Mouse (Mus musculus) E14TG2a.4 (cell line): ENCODE measurements at regions not wholly inside any gene's neighbourhood (a gene's known extent, or its start where the extent isn't known, plus 50 kb on each side); places are given as distances from the start of the nearest gene placed in this dataset.
A peak's percentile ranks its signal among the peaks of the same experiment; 100 is the strongest.

Source experiments
- H3K27me3 ChIP-seq: 2 replicates; pipeline ENCODE4 v1.6.1; 2014; ENCODE audit warnings: low read length, control low read depth; ENCODE audit not compliant: insufficient read depth
- H3K36me3 ChIP-seq: 2 replicates; pipeline ENCODE4 v1.6.1; 2014; ENCODE audit warnings: low read length, control low read depth; ENCODE audit not compliant: insufficient read depth
- H3K4me1 ChIP-seq: replicated peaks from 2 replicates; pipeline ENCODE4 v1.6.1; 2014; ENCODE audit warnings: low read depth, low read length, control low read depth
- H3K4me3 ChIP-seq: replicated peaks from 2 replicates; pipeline ENCODE4 v1.5.1; 2014; ENCODE audit warnings: mild to moderate bottlenecking, low read length
- H3K9me3 ChIP-seq: 2 replicates; pipeline ENCODE4 v1.6.1; 2014; ENCODE audit warnings: low read length, control low read depth
- CTCF ChIP-seq: conservative IDR thresholded peaks from 2 replicates; pipeline ENCODE4 v1.5.1; 2014; ENCODE audit warnings: low read length
- NANOG ChIP-seq: IDR thresholded peaks from 2 replicates; pipeline ENCODE4 v1.6.1; 2014; ENCODE audit warnings: borderline replicate concordance, low read length, mixed read lengths
- POU5F1 ChIP-seq: IDR thresholded peaks from 2 replicates; pipeline ENCODE4 v1.6.1; 2014; ENCODE audit warnings: low read length, borderline replicate concordance

- Histone ChIP-seq H3K36me3 (no peaks in the 10 kb centered on the region), H3K4me1 (no peaks in the 10 kb centered on the region), H3K4me3 (no peak overlapping the region), H3K27me3 (no peaks in the 10 kb centered on the region), H3K9me3 (no peaks in the 10 kb centered on the region)
- TF ChIP-seq NANOG = no peak
- no peak for TF ChIP-seq CTCF
- no peak for TF ChIP-seq POU5F1
These were observed 50.6 kb upstream of the Prr23a1 start for GRCm38 (mm10) chr9:98791709-98792108.

- H3K36me3 ChIP-seq = no peaks in the 10 kb centered on the region
- H3K4me1 ChIP-seq = no peaks in the 10 kb centered on the region
- TF ChIP-seq POU5F1 = no peak
- TF ChIP-seq CTCF = no peak
- peaks cover 31% of the 10 kb centered on the region for H3K9me3 ChIP-seq
- no peak overlapping the region for H3K4me3 ChIP-seq
- no peaks in the 10 kb centered on the region for H3K27me3 ChIP-seq
These were observed 68.6 kb upstream of the Prr23a1 start for GRCm38 (mm10) chr9:98773651-98774185.

- no peaks in the 10 kb centered on the region for H3K27me3 ChIP-seq
- no peaks in the 10 kb centered on the region for H3K36me3 ChIP-seq
- TF ChIP-seq NANOG = no peak
- TF ChIP-seq POU5F1 = no peak
- no peak for TF ChIP-seq CTCF
- no peaks in the 10 kb centered on the region for H3K4me1 ChIP-seq
- peaks cover 31% of the 10 kb centered on the region for H3K9me3 ChIP-seq
- no peak overlapping the region for H3K4me3 ChIP-seq
These were observed 69.1 kb upstream of the Prr23a1 start for GRCm38 (mm10) chr9:98773212-98773611.

GRCm38 (mm10) chr9:98754764-98755163, 87.5 kb upstream of the Prr23a1 start:
- Histone ChIP-seq H3K27me3 (no peaks in the 10 kb centered on the region), H3K9me3 (no peaks in the 10 kb centered on the region), H3K36me3 (no peaks in the 10 kb centered on the region), H3K4me3 (no peak overlapping the region), H3K4me1 (no peaks in the 10 kb centered on the region)
- TF ChIP-seq CTCF (no peak), NANOG (no peak), POU5F1 (no peak)

- no peak overlapping the region for H3K4me3 ChIP-seq
- TF ChIP-seq POU5F1 (no peak), CTCF (no peak), NANOG (no peak)
- H3K27me3 ChIP-seq = no peaks in the 10 kb centered on the region
These were observed 88.8 kb upstream of the Prr23a1 start for GRCm38 (mm10) chr9:98753356-98753953.

GRCm38 (mm10) chr9:98743785-98744184, 98.5 kb upstream of the Prr23a1 start:
- Histone ChIP-seq H3K27me3 (no peaks in the 10 kb centered on the region), H3K4me3 (no peak overlapping the region), H3K9me3 (peaks cover 23% of the 10 kb centered on the region), H3K36me3 (no peaks in the 10 kb centered on the region), H3K4me1 (no peaks in the 10 kb centered on the region)
- no peak for TF ChIP-seq CTCF
- no peak for TF ChIP-seq NANOG
- TF ChIP-seq POU5F1 = no peak

More at GRCm38 (mm10) chr9:98753356-98753953, 88.8 kb upstream of the Prr23a1 start:
- H3K4me1 ChIP-seq = no peaks in the 10 kb centered on the region
- H3K9me3 ChIP-seq = 0 out of 2 replicates have a peak, but pooled peaks cover 7% of the 10 kb centered on the region
- no peaks in the 10 kb centered on the region for H3K36me3 ChIP-seq

GRCm38 (mm10) chr9:98727276-98727860, 114.9 kb upstream of the Prr23a1 start:
- Histone ChIP-seq H3K4me3 (0 out of 2 replicates have a peak overlapping the region, but pooled peaks have one; percentile 26), H3K36me3 (no peaks in the 10 kb centered on the region), H3K9me3 (peaks cover 5% of the 10 kb centered on the region; the same call in 1 of the 2 replicates), H3K4me1 (peaks cover 11% of the 10 kb centered on the region), H3K27me3 (no peaks in the 10 kb centered on the region)
- no peak for TF ChIP-seq CTCF
- TF ChIP-seq NANOG = no peak
- TF ChIP-seq POU5F1 = no peak

- Histone ChIP-seq H3K36me3 (no peaks in the 10 kb centered on the region), H3K4me3 (0 out of 2 replicates have a peak overlapping the region, but pooled peaks have one; percentile 26), H3K4me1 (peaks cover 11% of the 10 kb centered on the region), H3K27me3 (no peaks in the 10 kb centered on the region), H3K9me3 (0 out of 2 replicates have a peak, but pooled peaks cover under 1% of the 10 kb centered on the region)
- TF ChIP-seq NANOG (no peak), POU5F1 (no peak)
These were observed 115.7 kb upstream of the Prr23a1 start for GRCm38 (mm10) chr9:98726638-98727037.
